Mouse (Mus musculus) kidney, adult 18-20 months (tissue): ENCODE measurements at regions not wholly inside any gene's neighbourhood (a gene's known extent, or its start where the extent isn't known, plus 50 kb on each side); places are given as distances from the start of the nearest gene placed in this dataset.

ENCODE experiments used
- DNase-seq: peaks from one replicate; pipeline ENCODE4 v3.0.0; 2021

DNA sequence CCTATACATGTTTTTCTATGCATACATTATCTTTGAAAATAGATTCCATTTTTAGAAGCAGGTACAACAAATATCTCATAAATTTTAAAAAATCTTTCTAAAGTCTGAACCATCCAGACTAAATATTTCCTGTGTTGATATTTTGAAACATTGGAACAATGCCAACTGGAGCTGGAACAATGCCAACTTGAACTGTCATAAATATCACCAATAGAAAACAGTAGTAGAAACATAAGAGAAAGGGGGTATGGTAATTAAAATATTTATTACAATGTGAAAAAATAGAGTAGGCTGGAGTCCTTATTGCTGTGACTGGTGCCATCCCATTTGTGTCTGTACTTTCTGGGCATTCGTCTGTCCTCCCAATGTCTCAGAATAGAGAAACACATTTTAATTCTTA lies 286.9 kb upstream of the Mctp2 start:
- DNase-seq = no peak

GRCm38 (mm10) chr7:72594741-72595140 lies 288.3 kb upstream of the Mctp2 start:
- no peak for DNase-seq

GRCm38 (mm10) chr7:72596985-72597384 lies 290.6 kb upstream of the Mctp2 start:
- DNase-seq = no peak

GRCm38 (mm10) chr7:72601933-72602332 lies 295.5 kb upstream of the Mctp2 start:
- DNase-seq = no peak

DNA sequence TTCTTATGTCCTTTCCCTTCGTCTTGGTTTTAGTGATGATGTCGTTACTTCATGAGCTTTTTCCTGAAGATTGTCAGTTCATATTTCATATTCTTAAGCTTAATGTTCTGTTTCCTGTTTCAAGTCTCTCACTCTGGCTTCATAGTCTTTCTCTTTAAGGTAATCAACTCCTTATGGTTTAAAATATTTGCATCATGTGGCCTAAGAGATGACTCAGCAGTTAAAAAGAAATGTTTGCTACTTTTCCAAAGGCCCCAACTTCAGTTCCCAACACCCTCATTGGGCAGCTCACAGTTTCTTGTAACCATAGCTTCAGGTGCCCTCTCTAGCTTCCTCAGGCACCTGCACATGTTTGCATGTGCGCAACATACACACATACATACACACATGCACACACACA lies 303.4 kb upstream of the Mctp2 start:
- DNase-seq = no peak

- DNase-seq = no peak
These were observed 308.8 kb upstream of the Mctp2 start for GRCm38 (mm10) chr7:72615232-72615631.

GRCm38 (mm10) chr7:72627369-72627768 lies 321.0 kb upstream of the Mctp2 start:
- no peak for DNase-seq

DNA sequence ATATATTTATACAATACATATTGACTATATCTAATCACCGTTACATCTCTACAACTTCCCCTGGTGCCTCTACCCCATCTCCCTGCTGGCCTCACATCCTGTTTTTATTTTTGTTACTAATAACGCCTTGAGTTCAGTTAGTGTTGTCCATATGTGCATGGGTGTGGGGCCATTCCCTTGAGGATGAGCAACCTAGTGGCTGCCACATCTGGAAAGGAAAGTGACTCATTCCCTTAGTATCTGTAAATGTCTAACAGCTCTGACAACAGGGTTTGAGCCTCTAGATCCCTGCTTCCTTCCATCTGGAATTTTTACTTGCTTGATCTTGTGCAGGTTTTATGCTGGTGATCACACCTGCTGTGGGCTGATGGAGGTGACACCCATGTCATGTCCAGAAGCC lies 333.2 kb upstream of the Mctp2 start:
- DNase-seq = no peak

DNA sequence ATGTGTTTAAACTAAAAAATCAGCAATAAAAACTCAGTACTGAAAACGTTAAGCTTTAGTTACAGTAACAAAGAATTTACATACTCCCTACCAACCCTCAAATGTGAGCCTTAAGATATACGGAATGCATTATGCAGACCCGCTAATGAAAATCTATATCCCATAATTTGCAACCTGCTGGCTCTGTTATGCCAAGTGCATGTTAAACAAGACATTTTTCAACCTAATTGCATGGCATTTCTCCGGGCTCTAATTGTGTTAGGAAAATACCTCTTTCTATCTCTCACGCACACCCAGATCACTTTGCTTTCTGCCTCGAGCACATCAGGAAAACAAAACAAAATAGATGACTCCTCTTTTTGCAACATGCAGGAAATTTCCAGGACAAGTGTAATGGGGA lies 368.6 kb upstream of the Mctp2 start:
- no peak for DNase-seq

GRCm38 (mm10) chr7:72685803-72686202 lies 379.4 kb upstream of the Mctp2 start:
- no peak for DNase-seq

DNA sequence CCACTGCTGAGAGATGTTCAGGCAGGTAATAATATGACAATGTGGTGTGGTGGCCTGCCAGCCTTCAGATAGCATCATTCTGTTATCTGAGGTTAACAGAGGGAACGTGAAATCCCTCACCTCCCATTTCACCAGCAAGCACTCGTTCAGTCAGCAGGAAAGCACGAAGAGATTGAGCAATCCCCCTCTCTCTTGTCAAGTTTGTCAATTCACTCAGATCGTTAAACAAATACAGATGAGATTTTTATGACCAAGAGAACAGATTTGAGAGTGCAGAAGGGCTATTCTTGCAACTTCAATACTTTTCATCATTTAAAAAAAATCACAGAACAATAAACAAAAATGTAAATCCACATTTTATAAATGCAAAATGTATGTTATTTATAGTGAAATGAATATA lies 380.9 kb upstream of the Mctp2 start:
- DNase-seq = no peak

GRCm38 (mm10) chr7:72691396-72691795 lies 385.0 kb upstream of the Mctp2 start:
- no peak for DNase-seq

DNA sequence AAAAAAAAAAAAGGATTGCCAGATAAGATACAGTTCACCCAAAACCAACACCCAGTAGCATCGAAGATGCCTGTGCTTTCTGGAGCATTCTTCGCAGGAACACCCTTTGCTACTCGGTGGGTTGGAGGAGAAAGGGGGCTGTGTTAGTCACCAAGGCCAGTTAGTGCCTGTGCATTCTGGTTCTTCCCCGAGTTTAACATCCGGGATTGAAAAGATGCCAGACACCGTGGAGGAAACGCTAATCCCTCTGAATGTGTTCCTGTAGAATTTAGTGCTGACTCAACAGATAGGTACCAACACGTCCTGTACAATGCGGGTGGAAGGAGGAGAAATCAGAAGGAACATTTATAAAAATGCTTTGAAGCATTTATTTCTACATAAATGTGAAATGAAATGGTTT lies 385.5 kb upstream of the Mctp2 start:
- no peak for DNase-seq

DNA sequence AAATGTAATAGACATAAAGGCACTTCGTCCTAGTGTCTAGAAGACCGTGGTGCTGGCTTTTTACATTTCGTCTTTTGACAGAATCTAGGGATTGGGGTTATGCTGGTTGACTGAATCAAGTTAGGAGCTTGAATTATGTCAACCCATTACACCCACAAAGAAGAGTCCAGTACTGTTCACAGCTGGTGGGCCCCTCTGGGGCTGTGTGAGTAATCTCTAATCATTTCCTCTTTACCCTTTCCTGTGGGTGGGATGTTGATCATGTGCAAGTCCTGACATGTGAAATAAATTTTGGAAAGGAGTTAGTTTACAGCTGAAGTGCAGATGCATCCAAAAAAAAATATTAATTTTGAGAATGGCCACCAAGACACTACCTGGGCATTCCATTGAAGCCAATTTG lies 390.3 kb upstream of the Mctp2 start:
- no peak for DNase-seq

- DNase-seq = no peak
These were observed 397.4 kb upstream of the Mctp2 start for GRCm38 (mm10) chr7:72703652-72704341.

GRCm38 (mm10) chr7:72711193-72712131 lies 405.1 kb upstream of the Mctp2 start:
- no peak for DNase-seq

GRCm38 (mm10) chr7:72715401-72715800 lies 409.0 kb upstream of the Mctp2 start:
- DNase-seq = no peak

GRCm38 (mm10) chr7:72716051-72716450 lies 409.6 kb upstream of the Mctp2 start:
- DNase-seq = no peak

DNA sequence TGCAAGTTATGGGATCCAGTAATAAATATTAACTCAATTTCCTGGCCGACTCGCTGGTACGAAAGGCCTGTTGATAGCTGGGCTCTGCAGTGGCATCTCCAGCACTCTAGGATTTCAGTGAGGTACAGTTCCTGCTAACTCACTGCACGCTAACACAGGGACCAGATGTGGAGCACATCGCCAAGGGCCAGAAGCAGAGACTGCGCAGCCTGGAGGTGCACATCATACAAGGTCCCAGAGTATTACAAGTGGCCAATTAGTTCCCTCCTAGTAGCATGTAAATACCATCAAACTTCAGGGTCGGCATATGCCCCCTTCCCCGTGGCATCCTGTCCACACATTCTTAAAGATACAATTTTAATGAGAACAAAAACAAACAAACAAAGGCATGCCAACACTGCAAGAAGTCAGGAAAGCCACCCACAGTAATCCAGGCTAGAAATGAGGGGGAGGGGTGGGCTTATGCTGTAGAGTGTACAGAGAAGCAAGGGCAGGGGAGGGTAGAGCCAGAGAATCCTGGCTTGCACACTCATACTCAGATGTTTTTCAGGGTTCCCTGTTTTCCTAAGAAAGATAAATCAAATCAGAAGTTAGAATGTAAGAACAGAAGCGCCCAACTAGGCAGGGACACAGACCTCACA lies 419.9 kb upstream of the Mctp2 start:
- DNase-seq = no peak

DNA sequence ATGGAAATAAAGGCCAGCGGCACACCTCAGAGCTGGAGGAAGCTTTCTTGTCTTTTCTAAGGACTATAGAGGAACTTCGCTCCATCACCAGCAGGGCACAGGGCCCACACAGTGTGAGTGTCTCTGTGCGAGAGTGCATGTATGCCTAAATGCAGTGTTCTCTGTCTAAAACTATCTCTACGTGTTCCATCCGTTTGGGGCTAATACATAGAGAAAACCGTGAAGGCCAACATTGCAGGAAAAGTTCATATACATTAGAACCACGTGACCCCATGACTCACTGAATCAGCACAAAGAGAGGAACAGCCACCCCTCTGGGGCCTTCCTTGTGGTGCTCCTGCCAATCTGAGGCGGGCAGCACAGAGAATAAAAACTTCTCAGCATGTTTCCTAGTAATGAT lies 431.4 kb upstream of the Mctp2 start:
- no peak for DNase-seq

- no peak for DNase-seq
These were observed 432.0 kb upstream of the Mctp2 start for GRCm38 (mm10) chr7:72738324-72738944.

- no peak for DNase-seq
These were observed 436.0 kb upstream of the Mctp2 start for GRCm38 (mm10) chr7:72742376-72742775.

GRCm38 (mm10) chr7:72751501-72751917 lies 445.1 kb upstream of the Mctp2 start:
- no peak for DNase-seq
